Mouse (Mus musculus) limb, embryonic 11.5 days (tissue): ENCODE results near the gene Gm6502. TPM values are rescaled to one million over a fixed set of nuclear protein-coding genes. Genes with fewer than 3 reads are reported as not detected.
"Not testable (repeated sequence)": the region's sequence is repeated elsewhere in the genome, so short reads cannot be mapped to it uniquely, and the experiment has no call there.

Source experiments
- ATAC-seq: fragments of 200-750 bp; cut with Nextera tagmentation; 2 replicates; pipeline ENCODE4 v1.8.0; 2017; ENCODE audit warnings: low read depth; ENCODE audit not compliant: insufficient number of reproducible peaks, low FRiP score, low TSS enrichment
- DNase-seq: peaks from one replicate; pipeline ENCODE4 v3.0.0-alpha.2; 2015; ENCODE audit warnings: low spot score
- H3K27ac ChIP-seq: fragments of 300-500 bp; sonication (generic); replicated peaks from 2 replicates; pipeline ENCODE4 v1.5.1; 2014; ENCODE audit warnings: low read depth, mild to moderate bottlenecking, low read length
- H3K27me3 ChIP-seq: fragments of 300-500 bp; sonication (generic); 2 replicates; pipeline ENCODE4 v1.6.1; 2014; ENCODE audit warnings: mild to moderate bottlenecking, low read length, mixed read lengths; ENCODE audit not compliant: control insufficient read depth, insufficient read depth
- H3K36me3 ChIP-seq: fragments of 300-500 bp; sonication (generic); 2 replicates; pipeline ENCODE4 v1.6.1; 2014; ENCODE audit warnings: mild to moderate bottlenecking, low read length, moderate library complexity, mixed read lengths; ENCODE audit not compliant: control insufficient read depth, insufficient read depth
- H3K4me1 ChIP-seq: fragments of 300-500 bp; sonication (generic); 2 replicates; pipeline ENCODE4 v1.6.1; 2014; ENCODE audit warnings: low read length, mixed read lengths; ENCODE audit not compliant: control insufficient read depth, insufficient read depth
- H3K4me2 ChIP-seq: fragments of 300-500 bp; sonication (generic); 2 replicates; pipeline ENCODE4 v1.6.1; 2014; ENCODE audit warnings: low read depth, mild to moderate bottlenecking, moderate library complexity; ENCODE audit not compliant: severe bottlenecking
- H3K4me3 ChIP-seq: fragments of 300-500 bp; sonication (generic); 2 replicates; pipeline ENCODE4 v1.5.1; 2014; ENCODE audit warnings: low read depth, low read length
- H3K9ac ChIP-seq: fragments of 300-500 bp; sonication (generic); 2 replicates; pipeline ENCODE4 v1.6.1; 2014; ENCODE audit warnings: mild to moderate bottlenecking, low read length
- H3K9me3 ChIP-seq: fragments of 300-500 bp; sonication (generic); 2 replicates; pipeline ENCODE4 v1.6.1; 2016; ENCODE audit warnings: low read length; ENCODE audit not compliant: control insufficient read depth
- WGBS: fragments of 180-500 bp; shearing (Covaris S2); extraction: QIAGEN DNeasy Blood & Tissue Kit; methylation state at CpG from one replicate; pipeline ENCODE4 v1.1.7; 2014; 5-methylcytosine and 5-hydroxymethylcytosine counted together
- polyA plus RNA-seq: library from polyadenylated mRNA; unstranded; fragments of >200 nt; fragmentation: Nextera tagmentation; extraction: Ambion mirVana; gene quantifications from 2 replicates; pipeline ENCODE4 v1.2.1, GENCODE M21; 2014

Gene Gm6502
- not detected in 2 replicates for polyA plus RNA-seq

GRCm38 (mm10) chr5:94314135-94314534 is at the start of gene Gm6502:
Gene Gm6502 (plus strand): TSS chr5:94314435.
- not testable (repeated sequence) for H3K4me3 ChIP-seq, H3K9me3 ChIP-seq, H3K4me2 ChIP-seq, H3K36me3 ChIP-seq, H3K9ac ChIP-seq, H3K27me3 ChIP-seq, H3K4me1 ChIP-seq, ATAC-seq, H3K27ac ChIP-seq, DNase-seq
- no CpG with 5 or more reads among the region's 2 CpGs for WGBS

- not testable (repeated sequence) for H3K4me1 ChIP-seq, ATAC-seq, H3K27ac ChIP-seq, H3K27me3 ChIP-seq, H3K4me3 ChIP-seq, H3K36me3 ChIP-seq, H3K9ac ChIP-seq, DNase-seq, H3K9me3 ChIP-seq, H3K4me2 ChIP-seq
- 92% methylated on average over 1 of the region's 1 CpGs for WGBS
Measured at GRCm38 (mm10) chr5:94306696-94307095, 7.5 kb upstream of the Gm6502 start, which contains the start of gene A430089I19Rik. Gene A430089I19Rik (minus strand): TSS chr5:94306796.

- H3K27ac ChIP-seq, H3K36me3 ChIP-seq, H3K4me2 ChIP-seq, H3K4me3 ChIP-seq, ATAC-seq, H3K27me3 ChIP-seq, H3K9me3 ChIP-seq, H3K4me1 ChIP-seq, DNase-seq, H3K9ac ChIP-seq: not testable (repeated sequence)
- no CpG with 5 or more reads among the region's 2 CpGs for WGBS
Measured at GRCm38 (mm10) chr5:94339449-94339848, 25.2 kb downstream of the Gm6502 start, which contains the start of gene AA792892. Gene AA792892 (plus strand): TSS chr5:94339749.

Other genes with a start within 250 kb of the Gm6502 start
- gene BC061212, start 243.9 kb upstream of the Gm6502 start, polyA plus RNA-seq, result not detected in 2 replicates
- not detected in 2 replicates for gene Gm6351, start 238.1 kb upstream of the Gm6502 start, polyA plus RNA-seq
- gene Gm3106, start 96.4 kb upstream of the Gm6502 start, polyA plus RNA-seq, result not detected in 2 replicates
- gene A430089I19Rik, start 7.6 kb upstream of the Gm6502 start, polyA plus RNA-seq, result not detected in 2 replicates
- gene AA792892, start 25.3 kb downstream of the Gm6502 start, polyA plus RNA-seq, result not detected in 2 replicates
- not detected in 2 replicates for gene Gm7682, start 131.3 kb downstream of the Gm6502 start, polyA plus RNA-seq
- not detected in 2 replicates for gene Gm3139, start 211.9 kb downstream of the Gm6502 start, polyA plus RNA-seq